Mouse (Mus musculus) lung, adult 2 months (tissue): ENCODE measurements around the gene Txndc5. TPM values are rescaled to one million over a fixed set of nuclear protein-coding genes. Genes with fewer than 3 reads are reported as not detected.

ENCODE experiments used
- DNase-seq: peaks from one replicate; pipeline ENCODE4 v3.0.0; 2022
- H3K4me1 ChIP-seq: fragments of 200-500 bp; 2 replicates; pipeline ENCODE4 v1.6.1; 2011; ENCODE audit warnings: low read length; ENCODE audit not compliant: control insufficient read depth, insufficient read depth
- H3K4me3 ChIP-seq: fragments of 200-500 bp; replicated peaks from 2 replicates; pipeline ENCODE3; 2011; ENCODE audit warnings: low read depth, mild to moderate bottlenecking, control low read depth, low read length; ENCODE audit errors: extremely low read depth
- CTCF ChIP-seq: fragments of 200-500 bp; IDR thresholded peaks from 2 replicates; pipeline ENCODE4 v1.5.1; 2011; ENCODE audit warnings: mild to moderate bottlenecking, low read length, control low read depth; ENCODE audit not compliant: insufficient read depth
- POLR2A ChIP-seq: fragments of 200-500 bp; IDR thresholded peaks from 2 replicates; pipeline ENCODE4 v1.6.1; 2011; ENCODE audit warnings: low read depth, mild to moderate bottlenecking, control low read depth, low read length, borderline replicate concordance; ENCODE audit errors: extremely low read depth
- WGBS: fragments of 180-500 bp; shearing (Covaris S2); methylation state at CpG from one replicate; pipeline ENCODE4 v1.1.7; 2018; 5-methylcytosine and 5-hydroxymethylcytosine counted together
- polyA plus RNA-seq: library from polyadenylated mRNA; depleted of rRNA; stranded (reverse); fragments of >200 nt; gene quantifications from 2 replicates; pipeline ENCODE4 v1.2.3, GENCODE M21; 2012; rRNA removed

The Txndc5 gene
- polyA plus RNA-seq, 1 experiment = 134 TPM

DNA sequence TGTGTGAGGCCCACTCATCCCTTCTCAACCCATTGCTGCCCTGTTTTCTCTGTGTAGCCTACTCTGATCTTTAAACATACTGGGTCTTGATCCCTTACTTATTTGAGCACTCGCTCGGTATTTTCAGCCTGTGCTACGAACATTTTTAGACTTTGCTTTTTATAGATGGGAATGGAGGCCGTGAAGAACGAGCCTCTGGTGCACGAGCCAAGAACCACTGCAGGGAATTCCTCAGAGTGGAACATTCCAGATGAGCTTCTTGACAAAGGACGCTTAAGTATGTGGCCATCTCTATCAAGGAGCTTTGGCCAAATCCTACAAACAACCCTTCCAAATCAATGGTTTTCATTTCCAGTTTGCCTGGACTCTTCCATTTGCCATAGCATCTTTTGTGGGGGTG lies 47.6 kb downstream of the Txndc5 start:
- TF ChIP-seq POLR2A (no peak), CTCF (no peak)
- DNase-seq = no peak
- 70% methylated on average over 7 of the region's 7 CpGs for WGBS
- Histone ChIP-seq H3K4me1 (no peaks in the 10 kb centered on the region; the same call in 1 of the 2 replicates), H3K4me3 (no peak overlapping the region)

DNA sequence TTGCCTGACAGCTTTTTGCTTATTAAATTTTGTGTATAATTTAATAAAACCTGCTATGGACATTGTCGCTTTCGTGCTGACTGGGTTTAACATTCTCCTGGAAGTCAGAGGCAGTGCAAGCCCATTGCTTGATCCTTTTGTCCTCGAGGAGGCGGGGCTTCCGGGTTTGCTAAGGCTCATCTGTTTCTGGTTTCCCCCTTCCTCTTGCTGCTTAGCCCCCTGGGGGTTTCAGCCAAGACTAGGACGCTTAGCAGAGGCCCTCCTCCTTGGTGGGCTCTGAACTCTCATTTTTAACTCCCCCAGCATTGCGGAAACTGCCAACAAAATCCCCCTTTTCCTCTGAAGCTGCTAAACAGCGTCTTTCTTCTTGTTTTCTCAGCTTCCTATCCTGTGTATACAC lies 51.7 kb downstream of the Txndc5 start:
- WGBS = 43% methylated on average over 8 of the region's 8 CpGs
- no peak for DNase-seq

DNA sequence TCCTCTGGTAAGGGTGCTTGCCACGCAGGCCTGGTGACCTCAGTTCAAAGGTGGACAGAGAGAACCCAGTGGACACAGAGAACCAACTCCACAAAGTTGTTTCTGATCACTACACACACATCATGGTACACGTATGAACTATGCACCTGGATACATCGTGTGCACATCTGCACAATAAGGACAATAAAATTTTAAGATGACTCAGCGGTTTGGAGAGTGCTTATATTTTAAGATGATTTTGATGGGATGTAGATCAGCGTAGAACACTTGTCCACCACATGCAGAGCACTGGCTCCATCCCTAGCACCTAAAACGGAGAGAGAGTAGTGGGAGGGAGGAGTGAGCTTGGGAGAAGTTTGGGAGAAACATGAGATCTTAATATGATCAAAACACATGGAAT lies 55.1 kb downstream of the Txndc5 start:
- Histone ChIP-seq H3K4me1 (no peaks in the 10 kb centered on the region), H3K4me3 (no peak overlapping the region)
- TF ChIP-seq POLR2A (no peak), CTCF (no peak)
- DNase-seq = no peak
- WGBS = 87% methylated on average over 6 of the region's 6 CpGs

More for the DNA sequence above, 51.7 kb downstream of the Txndc5 start:
- Histone ChIP-seq H3K4me1 (no peaks in the 10 kb centered on the region), H3K4me3 (no peak overlapping the region)
- TF ChIP-seq CTCF (no peak), POLR2A (no peak)

DNA sequence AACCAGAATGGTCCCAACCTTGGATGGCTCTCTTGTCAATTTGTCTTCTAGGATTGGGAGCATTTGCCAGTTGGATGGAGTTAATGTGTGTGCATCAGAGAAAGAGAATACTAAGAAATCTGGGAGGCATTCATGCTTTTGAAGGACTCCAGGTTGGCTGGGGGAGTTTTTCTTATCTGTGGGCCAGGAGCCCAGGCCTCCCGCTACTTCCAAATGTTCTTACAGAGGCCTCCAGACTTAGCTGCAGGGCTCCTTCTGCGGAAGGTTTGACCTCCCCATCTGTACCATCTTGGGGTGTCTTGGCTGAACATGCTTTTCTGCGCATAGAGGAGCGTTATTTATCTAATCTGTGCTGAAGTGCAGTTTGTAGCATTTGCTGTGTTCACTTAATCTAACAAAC lies 56.0 kb downstream of the Txndc5 start:
- DNase-seq = no peak
- Histone ChIP-seq H3K4me3 (no peak overlapping the region), H3K4me1 (no peaks in the 10 kb centered on the region)
- 86% methylated on average over 4 of the region's 4 CpGs for WGBS
- TF ChIP-seq POLR2A = no peak
- TF ChIP-seq CTCF = no peak

DNA sequence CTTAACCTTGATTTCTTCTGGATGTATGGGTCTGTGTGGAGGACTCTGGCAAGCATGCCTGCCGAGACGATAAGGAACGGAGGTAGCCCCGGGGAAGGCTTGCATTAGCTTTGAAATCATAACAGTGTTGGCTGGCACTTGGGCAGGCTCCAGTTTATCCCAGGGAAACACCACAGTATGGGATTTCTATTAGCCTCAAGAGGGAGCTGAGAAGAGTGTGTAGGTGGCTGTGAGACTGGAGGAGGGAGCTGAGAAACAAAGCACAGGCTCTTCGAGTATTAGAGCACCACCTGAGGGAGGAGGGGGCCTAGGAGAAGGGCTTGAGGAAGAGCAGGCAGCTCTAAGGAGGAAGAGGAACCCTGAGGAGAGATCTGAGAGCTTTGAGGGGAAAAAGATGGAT lies 57.7 kb downstream of the Txndc5 start:
- H3K4me3 ChIP-seq = no peak overlapping the region
- TF ChIP-seq POLR2A = no peak
- no peak for TF ChIP-seq CTCF
- 79% methylated on average over 5 of the region's 5 CpGs for WGBS
- no peaks in the 10 kb centered on the region for H3K4me1 ChIP-seq
- no peak for DNase-seq

DNA sequence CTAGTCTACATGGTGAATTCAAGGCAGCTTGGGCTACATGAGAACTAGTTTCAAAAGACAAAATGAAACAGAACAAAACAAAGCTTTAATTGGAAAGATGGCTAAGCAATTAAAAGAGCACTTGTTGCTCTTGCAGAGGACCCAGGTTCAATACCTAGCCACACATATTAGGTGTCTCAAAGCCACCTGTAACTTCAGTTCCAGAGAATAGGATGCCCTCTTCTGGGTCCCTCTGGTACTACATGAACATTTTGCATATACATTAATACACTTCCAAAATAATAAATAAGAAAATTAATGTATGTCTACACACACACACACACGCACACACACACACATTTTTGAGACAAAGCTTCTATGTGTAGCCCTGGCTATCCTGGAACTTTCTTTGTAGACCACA lies 65.2 kb downstream of the Txndc5 start:
- TF ChIP-seq CTCF = no peak
- no peak for TF ChIP-seq POLR2A
- no peak overlapping the region for H3K4me3 ChIP-seq
- no peaks in the 10 kb centered on the region for H3K4me1 ChIP-seq
- 84% methylated on average over 1 of the region's 1 CpGs for WGBS
- no peak for DNase-seq

DNA sequence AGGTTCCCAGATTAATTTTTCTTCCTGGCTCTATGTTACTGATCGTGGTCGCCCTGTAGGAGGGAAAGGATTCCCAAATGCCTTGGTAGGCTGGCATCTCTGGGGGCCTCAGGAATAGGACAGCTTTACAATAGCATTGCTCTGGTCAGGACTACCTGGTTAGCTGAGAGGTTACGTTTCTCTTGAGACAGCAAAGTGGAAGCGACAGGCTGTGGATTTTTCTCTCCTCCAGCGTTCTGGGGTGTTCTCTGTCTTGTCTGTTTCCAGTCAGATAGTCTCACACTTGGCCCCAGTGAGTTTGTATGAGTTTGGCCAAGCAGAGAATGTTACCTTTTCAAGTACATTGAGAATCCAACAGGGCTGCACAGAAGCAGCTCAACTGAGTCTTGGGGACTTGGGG lies 77.2 kb downstream of the Txndc5 start:
- no peak overlapping the region for H3K4me3 ChIP-seq
- 86% methylated on average over 5 of the region's 5 CpGs for WGBS
- no peak for DNase-seq
- H3K4me1 ChIP-seq = peaks cover 3% of the 10 kb centered on the region; the same call in 1 of the 2 replicates
- TF ChIP-seq CTCF (no peak), POLR2A (no peak)

Other genes with a start within 250 kb of the Txndc5 start
- gene Bmp6, start 183.7 kb downstream of the Txndc5 start, polyA plus RNA-seq = 193 and 202 TPM in 2 replicates
- gene Bloc1s5, start 106.3 kb upstream of the Txndc5 start, polyA plus RNA-seq = 4.2 and 5.6 TPM in 2 replicates
- gene Eef1e1, start 130.2 kb upstream of the Txndc5 start, polyA plus RNA-seq = 2.6 and 4.2 TPM in 2 replicates